Mouse (Mus musculus) megakaryocyte, embryonic 14.5 days (primary cell): ENCODE measurements around the gene Carm1.

Source experiments
- FLI1 ChIP-seq: IDR thresholded peaks from 2 replicates; pipeline ENCODE4 v1.6.1; 2012; ENCODE audit warnings: low read length, inconsistent platforms, mixed read lengths
- GATA1 ChIP-seq: IDR thresholded peaks from 3 replicates; pipeline ENCODE4 v1.6.1; 2012; ENCODE audit warnings: mixed read lengths, low read length, inconsistent platforms, borderline replicate concordance

DNA sequence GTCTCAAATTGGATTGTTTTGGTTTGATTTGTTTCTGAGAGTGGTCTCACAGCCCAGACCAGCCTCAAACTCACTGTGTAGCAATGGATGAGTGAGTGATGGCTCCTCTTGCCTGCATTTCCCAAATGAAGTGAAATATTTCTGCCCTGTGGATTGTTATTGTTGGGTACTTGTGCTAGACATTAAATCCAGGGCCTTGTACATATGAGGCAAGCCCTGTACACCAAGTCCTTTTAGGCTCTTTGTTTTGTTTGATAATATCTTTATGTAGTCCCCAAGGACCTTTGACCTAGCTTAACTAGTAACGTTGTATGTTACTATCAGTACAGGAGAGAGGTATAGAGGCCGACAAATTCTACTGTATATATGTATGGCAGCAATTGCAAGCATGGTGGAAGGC is 48.1 kb downstream of the Carm1 start:
- TF ChIP-seq GATA1 (no peak), FLI1 (no peak)
